Mouse (Mus musculus) monocyte, adult 2 months (primary cell): ENCODE measurements around the gene Ankdd1b.

Experiments used
- DNase-seq, 2 experiments: peaks; one replicate each; pipeline ENCODE4 v3.0.0; 2022; ENCODE audit warnings: low spot score in 2 of 2, low read depth in 1 of 2

Gene Ankdd1b

DNA sequence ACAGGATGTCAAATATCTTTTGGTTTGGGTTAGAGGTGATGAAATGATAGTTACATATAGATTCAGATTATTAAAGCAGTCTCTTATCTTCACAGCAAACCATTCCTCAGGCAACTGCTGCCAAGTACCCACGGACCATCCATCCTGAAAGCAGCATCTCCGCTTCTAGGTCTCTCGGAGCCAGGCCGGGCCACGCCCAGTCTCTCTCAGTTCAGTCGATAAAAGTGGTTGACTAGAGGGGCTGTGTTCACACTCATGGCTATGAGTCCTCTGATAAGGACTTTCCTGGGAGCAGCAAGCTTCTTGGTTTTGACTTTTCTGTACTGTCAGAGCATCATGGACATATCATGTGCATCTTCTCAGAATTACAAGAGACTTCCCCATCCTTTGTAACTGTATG lies 56.6 kb downstream of the Ankdd1b start:
- DNase-seq = no peak

DNA sequence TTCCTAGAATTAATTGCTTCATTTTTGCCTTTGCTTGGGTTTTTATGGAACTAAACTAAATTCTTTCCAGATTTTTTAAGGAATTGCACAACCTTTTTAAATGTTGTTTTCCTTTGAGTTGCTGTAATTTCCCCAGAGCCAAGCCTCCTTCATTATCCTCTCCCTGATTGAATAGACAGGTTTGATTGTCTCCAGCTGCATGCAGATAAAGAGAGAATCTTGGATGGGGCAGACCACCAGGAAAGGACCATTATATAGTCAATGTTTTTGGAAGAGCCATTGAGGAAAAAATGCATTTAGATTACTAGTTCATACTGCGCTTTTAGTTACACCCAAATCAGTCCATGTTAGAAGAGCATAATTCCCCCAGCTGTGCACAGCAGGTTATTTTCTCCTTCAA lies 62.2 kb downstream of the Ankdd1b start:
- DNase-seq = no peak

DNA sequence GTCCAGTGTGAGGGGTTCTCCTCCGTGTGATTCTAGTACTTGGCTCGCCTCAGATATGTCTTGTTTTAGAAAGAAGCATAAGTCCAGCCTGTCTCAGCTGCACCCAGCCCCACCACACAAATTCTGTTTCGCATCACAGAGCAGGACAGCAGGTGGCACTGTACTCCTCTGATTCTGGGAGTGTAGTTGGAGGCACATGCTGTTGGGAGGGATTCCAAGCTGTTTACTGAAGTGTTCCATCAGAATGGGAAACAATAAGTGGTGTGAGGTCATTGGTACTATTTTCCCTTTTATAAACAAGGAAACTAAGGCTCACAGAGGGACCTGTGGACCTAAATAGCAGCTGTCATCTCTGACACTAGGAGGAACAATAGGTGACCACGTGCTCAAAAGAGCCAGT lies 64.0 kb downstream of the Ankdd1b start:
- DNase-seq = no peak

DNA sequence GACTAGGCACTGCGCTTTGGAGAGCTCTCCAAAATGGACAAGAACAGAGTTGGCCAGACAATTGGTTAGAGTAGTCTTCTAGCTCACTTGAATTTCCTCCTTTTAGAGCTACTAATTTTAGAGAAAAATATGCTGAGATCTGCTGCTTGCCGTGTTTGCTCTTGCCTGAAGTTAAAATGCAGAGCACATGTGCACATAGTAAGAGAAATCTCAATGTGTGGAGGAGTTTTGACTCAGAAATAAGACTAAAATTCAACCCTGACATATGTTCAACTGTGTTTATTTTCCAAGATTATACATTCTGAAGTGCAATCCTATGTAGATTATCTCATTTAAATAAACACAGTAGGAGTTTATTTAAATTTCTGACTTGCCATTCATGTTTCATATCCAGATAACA lies 65.5 kb downstream of the Ankdd1b start:
- no peak for DNase-seq

DNA sequence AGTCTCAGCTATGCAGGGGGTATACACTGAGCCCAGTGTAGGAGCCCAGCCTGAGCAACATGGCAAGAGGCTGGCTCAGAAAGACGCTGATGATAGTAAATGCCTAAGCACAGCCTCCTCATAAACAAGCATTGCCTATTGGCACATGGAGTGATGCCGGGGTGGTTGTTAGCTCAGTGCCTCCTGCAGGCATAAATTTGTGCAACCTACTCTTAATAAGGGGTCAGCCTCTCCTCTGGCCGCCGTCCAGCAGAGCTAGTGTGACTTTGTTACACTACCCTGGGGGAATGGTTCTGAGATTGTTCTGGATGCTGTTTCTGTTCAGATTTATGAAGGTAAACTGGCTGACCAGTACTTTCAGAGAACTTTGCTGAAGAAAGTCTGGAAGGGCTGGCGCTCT lies 69.7 kb downstream of the Ankdd1b start:
- no peak for DNase-seq

DNA sequence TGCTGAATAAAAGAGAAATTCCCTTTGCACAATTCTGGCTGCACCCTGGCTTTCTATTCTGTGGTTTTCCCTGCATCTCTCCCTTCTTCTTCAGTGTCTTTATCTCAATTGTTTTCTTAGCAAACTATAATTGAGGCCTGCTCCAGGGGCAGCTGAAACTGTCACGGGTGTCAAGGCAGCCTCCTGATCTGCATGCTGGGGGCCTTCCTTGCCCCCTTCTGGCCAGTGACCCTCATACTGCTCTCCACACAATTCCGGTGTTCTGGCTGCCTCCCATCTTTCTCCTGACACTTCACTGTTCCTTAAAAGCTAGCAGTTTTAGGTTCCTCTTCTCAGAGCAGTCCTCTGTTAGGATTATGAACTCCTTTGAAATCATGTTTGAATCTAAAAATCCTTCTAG lies 81.7 kb downstream of the Ankdd1b start:
- no peak for DNase-seq

DNA sequence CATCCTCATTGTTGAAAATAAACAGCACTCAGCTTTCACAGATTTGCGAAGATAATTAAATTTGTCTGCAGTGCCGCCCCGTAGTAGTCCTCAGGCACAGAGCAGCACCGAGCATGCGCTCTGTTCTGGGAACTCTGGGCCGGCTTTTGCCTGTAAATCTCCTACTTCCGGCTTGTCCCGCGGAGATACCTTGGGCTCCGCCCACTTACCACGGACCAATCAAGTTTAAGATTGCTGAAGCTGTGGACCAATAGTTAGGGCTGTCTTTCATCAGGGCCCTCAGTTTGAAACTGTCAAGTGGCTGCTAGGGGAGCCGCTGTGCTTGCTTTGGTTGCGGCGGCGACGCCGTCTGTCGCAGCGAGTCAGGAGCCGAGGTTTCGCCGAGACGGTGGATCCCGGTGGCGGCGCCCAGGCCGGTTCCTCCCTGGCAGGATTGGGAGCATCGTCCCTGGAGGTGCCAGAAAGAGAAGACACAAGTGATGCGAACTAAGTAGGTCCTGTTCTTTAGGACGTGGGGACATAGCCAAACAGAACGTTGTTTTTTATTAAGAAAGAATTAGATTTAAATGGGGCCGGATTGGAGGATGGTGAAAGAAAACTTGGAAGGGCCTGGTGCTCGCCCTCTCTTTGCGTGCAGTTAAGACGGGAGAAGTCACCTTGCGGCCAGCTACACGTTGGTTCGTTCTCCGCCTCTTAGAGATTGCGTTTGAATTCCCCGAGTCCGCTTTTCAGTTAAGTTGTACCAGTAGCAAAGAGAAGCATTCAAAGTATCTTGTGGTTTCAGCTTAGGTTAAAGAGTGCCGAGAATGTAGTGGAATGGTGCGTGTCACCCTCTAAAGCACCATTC lies 82.7 kb downstream of the Ankdd1b start, which contains the start of gene Poc5:
TSS of gene Poc5 (plus strand) at position 253 of the 847 bp plus-strand sequence.
- peak; percentile 98 to 99 for DNase-seq

DNA sequence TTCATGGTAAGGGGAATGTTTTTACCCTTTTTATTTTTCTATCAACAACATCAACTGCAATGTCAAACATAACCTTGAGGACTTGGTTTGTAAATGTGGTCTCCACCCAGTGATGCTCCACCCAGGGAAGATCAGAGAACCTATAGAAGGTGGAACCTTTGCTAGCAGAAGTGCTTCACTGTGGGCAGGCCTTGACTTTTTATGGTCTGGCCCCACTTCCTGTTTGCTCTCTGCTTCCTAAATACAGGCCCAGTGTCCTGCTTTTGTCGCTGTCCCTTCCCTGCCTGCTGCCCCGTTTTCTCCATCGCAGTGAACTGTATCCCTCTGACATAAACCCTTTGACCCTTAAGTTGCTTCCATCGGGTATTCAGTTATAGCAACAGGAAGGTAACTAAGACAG lies 93.1 kb downstream of the Ankdd1b start:
- no peak for DNase-seq

DNA sequence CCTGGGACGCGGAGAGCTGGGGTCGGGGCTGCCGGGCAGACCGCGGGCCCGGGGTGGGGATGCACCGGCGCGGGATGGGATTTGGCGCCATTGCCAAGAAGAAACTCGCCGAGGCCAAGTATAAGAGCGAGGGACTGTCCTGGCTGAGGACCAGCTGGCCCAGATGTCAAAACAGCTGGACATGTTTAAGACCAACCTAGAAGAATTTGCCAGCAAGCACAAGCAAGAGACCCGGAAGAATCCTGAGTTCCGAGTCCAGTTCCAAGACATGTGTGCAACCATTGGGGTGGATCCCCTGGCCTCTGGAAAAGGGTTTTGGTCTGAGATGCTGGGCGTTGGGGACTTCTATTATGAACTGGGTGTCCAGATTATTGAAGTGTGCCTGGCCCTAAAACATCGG lies 94.1 kb downstream of the Ankdd1b start:
- no peak for DNase-seq

DNA sequence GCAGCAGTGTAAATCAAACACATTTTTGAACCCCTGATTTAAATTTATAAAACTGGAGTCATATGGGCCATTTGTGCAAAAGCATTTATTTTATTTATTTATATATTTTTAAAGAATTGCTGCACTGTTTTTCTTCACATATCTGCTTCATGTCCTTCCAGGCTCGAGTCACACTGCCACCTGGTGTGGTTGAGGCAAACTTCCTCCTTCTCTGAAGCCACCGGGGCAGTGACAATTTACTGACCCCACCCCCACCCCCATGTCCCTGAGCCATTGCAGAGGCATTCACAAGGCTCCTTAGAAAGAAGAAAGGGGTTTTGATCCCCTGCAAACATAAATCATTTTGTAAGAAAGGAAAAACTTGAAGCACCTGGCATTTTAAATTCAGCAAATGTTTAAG lies 95.5 kb downstream of the Ankdd1b start:
- no peak for DNase-seq
